Mouse (Mus musculus) stomach, embryonic 16.5 days (tissue): ENCODE results near the gene E2f6. TPM values are rescaled to one million over a fixed set of nuclear protein-coding genes. Genes with fewer than 3 reads are reported as not detected.

Experiments
- ATAC-seq: fragments of 200-750 bp; cut with Nextera tagmentation; 2 replicates; pipeline ENCODE4 v1.8.0; 2017; ENCODE audit warnings: moderate number of reproducible peaks, moderate TSS enrichment; ENCODE audit not compliant: insufficient read depth, low FRiP score
- H3K27ac ChIP-seq: fragments of 300-500 bp; sonication (generic); 2 replicates; pipeline ENCODE4 v1.5.1; 2014; ENCODE audit warnings: low read length
- H3K27me3 ChIP-seq: fragments of 300-500 bp; sonication (generic); 2 replicates; pipeline ENCODE4 v1.6.1; 2014; ENCODE audit warnings: low read length, control low read depth, mixed read lengths; ENCODE audit not compliant: control insufficient read depth, insufficient read depth
- H3K36me3 ChIP-seq: fragments of 300-500 bp; sonication (generic); 2 replicates; pipeline ENCODE4 v1.6.1; 2014; ENCODE audit warnings: low read length; ENCODE audit not compliant: control insufficient read depth, insufficient read depth
- H3K4me1 ChIP-seq: fragments of 300-500 bp; sonication (generic); 2 replicates; pipeline ENCODE4 v1.6.1; 2014; ENCODE audit warnings: low read length, control low read depth, mixed read lengths; ENCODE audit not compliant: control insufficient read depth, insufficient read depth
- H3K4me2 ChIP-seq: fragments of 300-500 bp; sonication (generic); 2 replicates; pipeline ENCODE4 v1.6.1; 2014; ENCODE audit warnings: low read depth, low read length, mixed read lengths
- H3K4me3 ChIP-seq: fragments of 300-500 bp; sonication (generic); replicated peaks from 2 replicates; pipeline ENCODE4 v1.5.1; 2014; ENCODE audit warnings: mild to moderate bottlenecking, low read length
- H3K9ac ChIP-seq: fragments of 300-500 bp; sonication (generic); 2 replicates; pipeline ENCODE4 v1.6.1; 2014; ENCODE audit warnings: low read length
- H3K9me3 ChIP-seq: fragments of 300-500 bp; sonication (generic); replicated peaks from 2 replicates; pipeline ENCODE4 v1.6.1; 2016; ENCODE audit warnings: low read length, control low read depth; ENCODE audit not compliant: control insufficient read depth
- WGBS: fragments of 180-500 bp; shearing (Covaris S2); extraction: QIAGEN DNeasy Blood & Tissue Kit; methylation state at CpG from one replicate; pipeline ENCODE4 v1.1.7; 2014; 5-methylcytosine and 5-hydroxymethylcytosine counted together
- polyA plus RNA-seq: library from polyadenylated mRNA; unstranded; fragments of >200 nt; fragmentation: Nextera tagmentation; extraction: Ambion mirVana; gene quantifications from 2 replicates; pipeline ENCODE4 v1.2.1, GENCODE M21; 2015

E2f6 gene
- polyA plus RNA-seq = 26.5 and 27.9 TPM in 2 replicates

DNA sequence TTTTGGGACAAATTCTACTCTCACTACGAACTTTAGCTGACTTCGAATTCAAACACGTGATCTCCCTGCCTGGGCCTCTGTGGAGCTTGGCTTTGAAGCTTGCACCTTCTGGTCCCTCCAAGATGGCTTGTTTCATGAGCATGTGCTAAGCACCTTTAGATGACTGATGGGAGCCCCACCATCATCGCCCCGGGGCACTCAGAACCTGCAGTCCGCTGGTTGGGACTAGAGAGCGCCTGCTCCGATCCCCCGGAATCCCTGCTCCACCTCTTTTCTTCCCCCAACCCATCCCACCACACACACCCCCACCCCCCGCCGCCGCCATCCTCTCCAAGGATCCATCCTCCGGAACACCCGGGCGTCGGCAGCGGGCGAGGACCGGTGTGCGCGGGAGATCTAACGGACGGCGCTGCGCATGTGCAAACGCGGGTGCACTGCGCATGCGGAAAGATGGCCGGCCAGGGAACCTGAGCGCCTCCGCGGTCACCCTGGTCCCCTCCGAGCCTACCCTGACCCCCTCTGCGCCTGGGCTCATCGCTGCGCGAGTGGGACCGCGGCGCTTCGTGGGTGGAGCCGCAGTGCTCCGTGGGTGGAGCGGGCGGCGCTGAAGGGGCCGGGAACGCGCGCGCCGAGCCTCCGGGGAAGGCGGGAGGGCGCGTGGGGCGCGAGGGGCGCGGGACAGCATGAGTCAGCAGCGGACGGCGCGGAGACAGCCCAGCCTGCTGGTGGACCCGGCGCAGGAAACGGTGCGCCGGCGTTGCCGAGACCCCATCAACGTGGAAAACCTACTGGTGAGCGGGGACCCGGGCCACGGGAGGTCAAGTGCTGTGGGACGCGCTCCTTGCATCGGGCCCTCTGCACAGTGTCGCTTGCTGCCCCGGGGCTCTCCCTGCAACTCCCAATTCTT, at the start of gene E2f6:
E2f6 (plus strand) TSS at position 439 of the 907 bp plus-strand sequence.
- peak within 1 kb of the TSS; percentile 87 for H3K4me2 ChIP-seq
- peaks cover 9% of the 10 kb centered on the region for H3K4me1 ChIP-seq
- peak within 1 kb of the TSS; percentile 97 for H3K9ac ChIP-seq
- peak; percentile 86 for ATAC-seq
- WGBS = 6% methylated on average over 81 of the region's 81 CpGs
- peak within 1 kb of the TSS; percentile 82 for H3K4me3 ChIP-seq
- no peaks in the 10 kb centered on the region for H3K36me3 ChIP-seq
- no peaks in the 10 kb centered on the region for H3K27me3 ChIP-seq
- H3K9me3 ChIP-seq = no peaks in the 10 kb centered on the region
- H3K27ac ChIP-seq = peak within 1 kb of the TSS; percentile 63

DNA sequence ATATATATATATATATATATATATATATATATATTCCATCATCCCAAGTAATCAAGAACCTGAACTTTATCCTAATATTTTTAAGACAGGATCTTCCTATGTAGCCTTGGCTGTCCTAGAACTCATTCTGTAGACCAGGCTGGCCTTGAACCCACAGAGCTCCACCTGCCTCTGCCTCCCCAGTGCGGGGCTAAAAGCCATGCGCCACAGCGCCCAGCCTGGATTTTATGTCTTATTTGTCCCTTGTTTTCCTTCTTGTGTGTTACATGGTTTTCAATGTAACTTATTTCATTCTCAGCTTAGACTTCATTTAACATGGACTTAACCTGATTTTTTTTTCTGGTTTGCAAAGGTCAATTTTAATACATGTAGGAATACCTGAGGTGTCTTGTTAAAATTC, 49.3 kb upstream of the E2f6 start:
- WGBS = 92% methylated on average over 3 of the region's 3 CpGs
- Histone ChIP-seq H3K9ac (no peak overlapping the region), H3K4me2 (no peak overlapping the region)

DNA sequence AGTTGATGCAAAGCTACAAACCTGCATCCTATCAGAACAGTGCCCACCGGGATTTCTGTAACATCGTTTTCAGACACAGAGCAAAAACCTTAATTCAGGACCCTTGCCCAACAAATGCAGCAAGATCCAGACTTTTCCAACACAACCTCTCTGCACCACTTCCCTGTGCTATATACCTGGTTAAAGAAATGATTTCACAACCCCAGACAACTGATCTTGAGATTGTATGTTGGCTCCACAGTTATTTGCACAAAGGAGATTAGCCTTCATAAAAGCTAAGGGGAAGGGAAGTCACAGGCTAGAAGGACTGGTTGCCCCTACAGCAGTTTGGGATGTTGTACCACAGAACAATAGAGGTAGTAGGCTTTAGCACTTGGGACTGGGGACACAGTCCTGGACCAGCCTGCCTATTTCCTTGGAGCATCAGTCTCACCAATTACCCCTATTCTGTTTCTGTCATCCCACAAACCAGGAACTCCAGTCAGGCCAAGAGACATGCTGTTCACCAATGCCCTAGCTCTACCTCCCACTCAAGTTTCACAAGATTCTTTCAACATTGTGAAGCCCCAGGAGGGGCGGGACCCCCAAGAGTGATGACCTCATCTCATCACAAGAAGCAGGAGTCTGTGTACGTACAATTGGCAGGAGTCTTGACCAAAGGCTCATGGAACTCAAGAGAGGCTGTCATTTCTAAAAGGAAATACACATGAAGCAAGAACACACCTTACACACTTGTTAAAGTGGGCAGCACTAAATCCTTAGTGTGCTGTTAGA, 46.9 kb upstream of the E2f6 start:
- no peak overlapping the region for H3K27ac ChIP-seq
- H3K4me1 ChIP-seq = no peaks in the 10 kb centered on the region
- no peak for ATAC-seq
- H3K4me3 ChIP-seq = no peak overlapping the region
- WGBS = 86% methylated on average over 4 of the region's 4 CpGs
- no peaks in the 10 kb centered on the region for H3K36me3 ChIP-seq
- H3K9ac ChIP-seq = no peak overlapping the region
- no peak overlapping the region for H3K4me2 ChIP-seq
- no peaks in the 10 kb centered on the region for H3K27me3 ChIP-seq
- no peaks in the 10 kb centered on the region for H3K9me3 ChIP-seq

More for the DNA sequence above, 49.3 kb upstream of the E2f6 start:
- Histone ChIP-seq H3K27ac (no peak overlapping the region), H3K9me3 (no peaks in the 10 kb centered on the region), H3K36me3 (no peaks in the 10 kb centered on the region), H3K27me3 (no peaks in the 10 kb centered on the region), H3K4me3 (no peak overlapping the region), H3K4me1 (no peaks in the 10 kb centered on the region)
- ATAC-seq = no peak

DNA sequence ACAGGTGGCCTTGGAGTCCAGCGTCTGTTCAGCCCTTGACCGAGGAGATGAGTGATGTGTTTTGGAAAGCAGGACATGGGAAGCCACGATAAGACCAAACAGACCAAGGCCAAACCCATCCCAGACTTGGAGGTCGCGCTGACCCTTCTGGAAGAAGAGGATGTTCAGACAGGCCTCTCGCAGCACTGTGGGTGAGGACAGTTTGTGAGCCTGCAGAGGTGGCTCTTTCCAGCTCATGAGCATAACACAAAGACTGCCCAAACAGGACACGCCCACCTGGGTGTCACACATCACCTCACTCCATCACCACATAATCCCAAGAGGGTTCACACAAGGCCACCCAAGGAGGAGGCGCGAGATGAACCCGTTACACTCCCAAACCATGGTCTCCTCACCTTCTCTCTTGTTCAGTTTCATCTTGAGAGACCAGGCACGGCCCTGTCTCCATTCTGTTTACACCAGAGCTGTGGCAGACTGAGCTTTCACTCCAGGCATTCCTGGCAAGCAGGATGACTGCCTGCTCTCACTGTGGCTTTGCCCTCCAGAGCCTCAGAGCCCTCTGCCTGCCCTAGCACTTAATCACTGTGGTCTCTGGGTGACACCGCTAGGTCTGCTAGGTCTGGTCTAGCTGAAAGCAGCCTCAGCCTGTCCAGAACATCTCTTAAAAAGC, 45.9 kb upstream of the E2f6 start:
- Histone ChIP-seq H3K4me2 (no peak overlapping the region), H3K4me3 (no peak overlapping the region), H3K36me3 (no peaks in the 10 kb centered on the region), H3K27me3 (no peaks in the 10 kb centered on the region), H3K9ac (no peak overlapping the region), H3K4me1 (no peaks in the 10 kb centered on the region), H3K9me3 (no peaks in the 10 kb centered on the region), H3K27ac (no peak overlapping the region)
- 69% methylated on average over 12 of the region's 12 CpGs for WGBS
- ATAC-seq = no peak

DNA sequence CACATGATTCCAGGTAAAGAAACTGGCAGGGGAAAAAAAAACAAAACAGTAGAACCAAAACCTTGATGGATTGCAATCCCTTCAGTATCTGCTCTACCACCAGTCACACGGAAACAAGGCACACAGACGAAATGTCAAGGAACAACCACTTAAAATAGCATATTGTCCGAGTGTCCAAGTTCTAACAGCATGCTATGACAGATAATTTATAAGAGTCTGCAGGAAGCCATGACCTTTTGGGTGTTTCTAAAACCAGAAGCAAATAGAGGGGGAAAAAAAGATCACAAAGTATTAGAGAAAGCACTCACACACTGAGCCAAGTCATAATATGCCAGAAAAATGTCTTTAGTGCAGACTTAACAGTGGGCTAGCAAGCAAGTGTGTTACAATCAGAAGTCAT, 42.5 kb upstream of the E2f6 start:
- WGBS = 43% methylated on average over 3 of the region's 3 CpGs
- H3K9ac ChIP-seq = no peak overlapping the region
- ATAC-seq = no peak
- H3K4me2 ChIP-seq = no peak overlapping the region
- H3K27me3 ChIP-seq = no peaks in the 10 kb centered on the region
- no peaks in the 10 kb centered on the region for H3K9me3 ChIP-seq
- H3K36me3 ChIP-seq = no peaks in the 10 kb centered on the region
- H3K4me1 ChIP-seq = no peaks in the 10 kb centered on the region
- no peak overlapping the region for H3K27ac ChIP-seq
- no peak overlapping the region for H3K4me3 ChIP-seq

DNA sequence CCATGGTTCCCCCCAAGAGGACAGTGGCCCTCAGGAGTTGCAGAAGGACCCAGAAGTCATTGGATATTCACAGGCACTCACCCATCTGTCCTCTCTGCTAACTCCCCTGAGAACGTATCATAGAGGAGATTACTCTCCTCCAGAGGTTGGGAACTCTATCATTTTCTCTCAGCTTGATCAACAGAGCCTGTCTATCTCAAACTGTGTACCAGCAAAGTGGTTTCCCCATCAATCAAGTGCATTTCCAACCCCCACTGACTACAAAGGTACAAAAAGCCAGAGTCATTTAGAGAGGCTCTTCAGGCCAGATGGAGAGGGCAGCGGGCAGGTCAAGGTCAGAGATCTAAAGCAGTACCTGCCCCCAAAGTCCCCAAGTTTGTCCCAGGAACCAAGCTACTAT, 42.1 kb upstream of the E2f6 start:
- Histone ChIP-seq H3K27me3 (no peaks in the 10 kb centered on the region), H3K9me3 (no peaks in the 10 kb centered on the region), H3K4me3 (no peak overlapping the region), H3K36me3 (no peaks in the 10 kb centered on the region), H3K4me1 (no peaks in the 10 kb centered on the region), H3K9ac (no peak overlapping the region), H3K4me2 (no peak overlapping the region), H3K27ac (no peak overlapping the region)
- ATAC-seq = no peak
- WGBS = 50% methylated on average over 2 of the region's 2 CpGs

DNA sequence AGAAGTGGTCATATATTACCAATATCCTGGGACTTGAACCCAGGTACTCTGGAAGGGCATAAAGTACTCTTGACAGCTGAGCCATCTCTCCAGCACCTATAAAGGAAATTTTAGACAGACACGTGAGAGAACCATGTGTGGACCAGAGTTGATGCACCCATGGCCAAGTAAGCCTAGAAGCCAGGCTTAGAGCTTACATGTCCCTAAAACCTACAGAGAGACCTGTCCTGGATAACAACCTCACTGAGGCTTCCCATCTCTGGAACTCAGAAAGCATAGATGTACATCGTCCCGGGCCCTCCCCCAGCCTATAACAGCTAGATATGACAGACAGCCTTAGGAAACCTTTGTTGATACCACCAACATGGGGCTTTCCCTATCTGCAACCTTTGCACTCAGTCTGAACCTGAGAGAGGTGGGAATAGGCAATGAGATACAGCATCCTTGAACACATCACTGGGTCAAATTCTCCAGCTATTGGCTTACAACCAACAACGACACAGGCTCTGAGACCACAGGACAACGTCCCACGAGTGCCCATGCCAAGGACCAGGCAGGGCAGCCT, 41.1 kb upstream of the E2f6 start:
- Histone ChIP-seq H3K36me3 (no peaks in the 10 kb centered on the region), H3K9me3 (no peaks in the 10 kb centered on the region), H3K27ac (no peak overlapping the region), H3K27me3 (no peaks in the 10 kb centered on the region), H3K4me2 (no peak overlapping the region), H3K9ac (no peak overlapping the region), H3K4me3 (no peak overlapping the region), H3K4me1 (no peaks in the 10 kb centered on the region)
- 88% methylated on average over 6 of the region's 6 CpGs for WGBS
- ATAC-seq = no peak

DNA sequence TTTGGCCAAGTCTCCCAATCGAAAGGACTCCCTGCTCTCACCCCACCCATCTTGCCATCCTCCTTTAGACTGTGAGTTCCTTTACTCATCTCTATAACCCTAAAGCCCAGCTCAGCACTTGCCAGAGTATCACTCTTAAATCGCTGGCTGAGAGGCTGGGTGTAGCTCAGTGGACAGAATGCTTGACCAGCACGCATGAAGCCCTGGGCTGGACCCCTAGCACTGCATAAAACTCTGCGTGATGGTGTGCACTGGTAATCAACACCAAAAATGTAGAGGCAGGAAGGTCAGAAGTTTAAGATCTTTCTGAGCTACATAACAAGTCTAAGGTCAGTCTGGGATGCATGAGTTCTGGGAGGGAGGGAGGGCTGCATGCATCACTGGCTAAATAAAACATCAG, 36.2 kb upstream of the E2f6 start:
- no peaks in the 10 kb centered on the region for H3K27me3 ChIP-seq
- no peak for ATAC-seq
- H3K27ac ChIP-seq = no peak overlapping the region
- no peak overlapping the region for H3K9ac ChIP-seq
- H3K36me3 ChIP-seq = no peaks in the 10 kb centered on the region
- H3K4me3 ChIP-seq = no peak overlapping the region
- H3K9me3 ChIP-seq = no peaks in the 10 kb centered on the region
- WGBS = 82% methylated on average over 4 of the region's 4 CpGs
- no peak overlapping the region for H3K4me2 ChIP-seq
- no peaks in the 10 kb centered on the region for H3K4me1 ChIP-seq
